Mouse (Mus musculus) olfactory bulb, adult 2 months (tissue): ENCODE data around the gene Immp2l.

Source experiments
- CTCF ChIP-seq: fragments of 200-500 bp; IDR thresholded peaks from 2 replicates; pipeline ENCODE4 v1.5.1; 2012; ENCODE audit warnings: low read depth, mild to moderate bottlenecking, low read length, moderate library complexity; ENCODE audit not compliant: insufficient read depth
- POLR2A ChIP-seq: fragments of 200-500 bp; IDR thresholded peaks from 2 replicates; pipeline ENCODE4 v1.6.1; 2012; ENCODE audit warnings: mild to moderate bottlenecking, low read depth, low read length, moderate library complexity; ENCODE audit not compliant: insufficient read depth

DNA sequence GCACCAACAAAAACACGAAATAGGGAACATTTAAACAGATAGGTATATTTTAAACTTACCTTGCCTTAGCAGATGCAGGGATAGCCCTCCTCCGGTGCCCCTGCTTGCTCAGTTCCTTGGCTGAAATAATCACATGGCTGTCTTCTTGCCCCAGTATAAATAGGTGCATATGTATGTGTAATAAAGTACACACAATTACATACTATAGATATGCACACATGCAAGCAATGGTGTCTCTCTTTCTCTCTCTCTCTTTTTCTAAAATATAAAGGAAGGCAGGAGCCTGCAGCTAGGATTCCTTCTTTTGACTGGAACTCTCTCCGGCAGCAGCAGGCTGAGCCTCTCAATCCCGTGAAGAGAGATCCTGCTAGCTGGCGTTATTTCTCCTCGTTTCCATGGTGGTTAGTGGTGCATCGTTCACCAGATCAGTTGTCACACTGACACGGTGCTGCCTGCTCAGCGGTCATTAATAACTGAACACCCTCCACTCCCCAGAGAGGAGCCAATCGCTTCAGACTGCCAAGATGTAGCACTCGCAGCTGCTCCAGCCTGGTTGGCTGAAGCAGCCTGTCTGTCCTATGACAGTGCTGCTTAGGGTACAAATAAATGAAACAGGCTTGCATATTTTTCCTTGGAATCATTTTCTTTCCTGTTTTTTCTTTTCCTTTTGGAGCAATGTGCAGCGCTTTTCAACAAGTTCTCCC, 461.8 kb downstream of the Immp2l start:
- TF ChIP-seq POLR2A: peak; percentile 72
- TF ChIP-seq CTCF: no peak
